Mouse (Mus musculus): ENCODE data around the gene Slc6a12.

- TF ChIP-seq MYOD1 (IDR thresholded peaks at IDR 0.05; ENCODE audit: control insufficient read depth in 1 of 3, insufficient read length in 2 of 3, low read depth in 2 of 3) (no peak), POLR2A (IDR thresholded peaks at IDR 0.05; ENCODE audit: insufficient read length, low read depth) (no peak), MAX (IDR thresholded peaks at IDR 0.05; ENCODE audit: low read depth) (no peak)
These were observed 35.4 kb downstream of the Slc6a12 start for GRCm38 (mm10) chr6:121378256-121378655.
